Mouse (Mus musculus): Measurements from ENCODE around the gene Akna. TPM values are rescaled to one million over a fixed set of nuclear protein-coding genes. Genes with fewer than 3 reads are reported as not detected.
A peak's percentile ranks its signal among the peaks of the same experiment; 100 is the strongest.

The Akna gene
- total and polyA plus RNA-seq, 3 experiments, result 6.5 to 37.5 (median 28.0) TPM

- TF ChIP-seq MEF2A (IDR thresholded peaks at IDR 0.05; ENCODE audit: borderline replicate concordance, low read depth, low read length), result no peak; the same call in 1 of the 2 replicates
- TF ChIP-seq MAFK (IDR thresholded peaks at IDR 0.05; ENCODE audit: insufficient replicate concordance, low read length), result no peak
- no peak for TF ChIP-seq PAX5 (IDR thresholded peaks at IDR 0.05; ENCODE audit: low read length)
- no peak for TF ChIP-seq HCFC1 (IDR thresholded peaks at IDR 0.05; ENCODE audit: low read depth, low read length)
- no peak for TF ChIP-seq CHD2 (IDR thresholded peaks at IDR 0.05; ENCODE audit: low read length)
- TF ChIP-seq RAD21 (IDR thresholded peaks at IDR 0.05; ENCODE audit: low read depth, low read length), result no peak
- TF ChIP-seq USF2 (conservative IDR thresholded peaks at IDR 0.05; ENCODE audit: low read depth, low read length), result no peak
- TF ChIP-seq NELFE (IDR thresholded peaks at IDR 0.05; ENCODE audit: low read depth, low read length), result peak; percentile 33; the same call in 1 of the 2 replicates
- peak; percentile 60 for TF ChIP-seq POLR2A (IDR thresholded peaks at IDR 0.05; ENCODE audit: low read depth, low read length)
- TF ChIP-seq SMC3 (IDR thresholded peaks at IDR 0.05; ENCODE audit: low read depth, low read length), result no peak
- peak; percentile 76 for TF ChIP-seq BHLHE40 (IDR thresholded peaks at IDR 0.05; ENCODE audit: low read depth, low read length)
- TF ChIP-seq MAZ (IDR thresholded peaks at IDR 0.05; ENCODE audit: low read depth, low read length), result no peak
Measured at GRCm38 (mm10) chr4:63404205-63404604, 1.1 kb upstream of the Akna start (continued).

GRCm38 (mm10) chr4:63402558-63402957, 596 bp downstream of the Akna start:
- TF ChIP-seq ETS1 (conservative IDR thresholded peaks at IDR 0.05; ENCODE audit: low read depth, low read length) (0 out of 2 replicates have a peak, but pooled peaks have one; percentile 11), IRF4 (IDR thresholded peaks at IDR 0.05; ENCODE audit: low read depth, low read length) (no peak), CHD2 (IDR thresholded peaks at IDR 0.05; ENCODE audit: low read length) (0 out of 2 replicates have a peak, but pooled peaks have one; percentile 1), MAZ (IDR thresholded peaks at IDR 0.05; ENCODE audit: low read depth, low read length) (peak; percentile 28; the same call in 1 of the 2 replicates), SMC3 (IDR thresholded peaks at IDR 0.05; ENCODE audit: low read depth, low read length) (no peak), ELF1 (IDR thresholded peaks at IDR 0.05; ENCODE audit: low read depth, low read length) (peak; percentile 3; the same call in 1 of the 2 replicates), MEF2A (IDR thresholded peaks at IDR 0.05; ENCODE audit: borderline replicate concordance, low read depth, low read length) (no peak), SIN3A (IDR thresholded peaks at IDR 0.05; ENCODE audit: low read length) (peak; percentile 42; the same call in 1 of the 2 replicates), UBTF (IDR thresholded peaks at IDR 0.05; ENCODE audit: low read depth, low read length) (0 out of 2 replicates have a peak, but pooled peaks have one; percentile 21)
- peaks cover 82% of the 10 kb centered on the region for H3K79me2 ChIP-seq (replicated peaks; ENCODE audit: control insufficient read depth, extremely low read depth, insufficient read depth, poor library complexity, severe bottlenecking)
- peak overlapping the region; percentile 97 for H3K9ac ChIP-seq (ENCODE audit: insufficient read depth, low read depth)
- peak overlapping the region; percentile 69 to 77 (median 70) for H3K4me3 ChIP-seq (replicated peaks in 1 of 3; ENCODE audit: low read depth in 2 of 3, low read length in 2 of 3, poor library complexity in 1 of 3)
- peak; percentile 29 for DNase-seq (ENCODE audit: extremely low read depth)
- H3K9me3 ChIP-seq (replicated peaks; ENCODE audit: low read length), result peaks cover 11% of the 10 kb centered on the region
- dilution Hi-C loops (cut with MboI; ENCODE audit: extremely low pct_ligation_motif_present, extremely low pct_unique_long_range_greater_than_20kb, low sequenced_read_pairs) (no loop called here), in situ Hi-C loops (cut with MboI; ENCODE audit: low pct_ligation_motif_present, low pct_unique_long_range_greater_than_20kb, low sequenced_read_pairs) (loop anchor here (10.0 to 25.0 kb wide), 4 partner anchors 48 to 535 kb away; partner anchors contain the start of genes Orm3 and Tnfsf8)
- H3K4me2 ChIP-seq (ENCODE audit: insufficient read depth, low read depth, poor library complexity, severe bottlenecking), result peak overlapping the region; percentile 85
- peak overlapping the region; percentile 95 for H3K27ac ChIP-seq (ENCODE audit: insufficient read depth, low read depth)
- peaks cover 38 to 85% of the 10 kb centered on the region in 2 experiments for H3K4me1 ChIP-seq (ENCODE audit: control insufficient read depth in 1 of 2, insufficient read depth in 2 of 2)
- H3K36me3 ChIP-seq (replicated peaks in 1 of 2; ENCODE audit: control insufficient read depth in 1 of 2, insufficient read depth in 1 of 2, low read length in 1 of 2), result peaks cover 16 to 31% of the 10 kb centered on the region in 2 experiments
- H3K27me3 ChIP-seq (replicated peaks), result no peaks in the 10 kb centered on the region

GRCm38 (mm10) chr4:63402056-63402455, 1.1 kb downstream of the Akna start:
- Histone ChIP-seq H3K9ac (ENCODE audit: insufficient read depth, low read depth) (peak overlapping the region; percentile 97), H3K27ac (ENCODE audit: insufficient read depth, low read depth) (peak overlapping the region; percentile 95)
- no peak for DNase-seq (ENCODE audit: extremely low read depth)

More at GRCm38 (mm10) chr4:63402056-63402455, 1.1 kb downstream of the Akna start:
- H3K4me3 ChIP-seq (replicated peaks in 1 of 3; ENCODE audit: low read depth in 2 of 3, low read length in 2 of 3, poor library complexity in 1 of 3), result peak overlapping the region; percentile 69 to 77 (median 70)
- no peaks in the 10 kb centered on the region for H3K27me3 ChIP-seq (replicated peaks)
- peak overlapping the region; percentile 85 for H3K4me2 ChIP-seq (ENCODE audit: insufficient read depth, low read depth, poor library complexity, severe bottlenecking)
- H3K36me3 ChIP-seq (replicated peaks in 1 of 2; ENCODE audit: control insufficient read depth in 1 of 2, insufficient read depth in 1 of 2, low read length in 1 of 2), result peaks cover 21 to 35% of the 10 kb centered on the region in 2 experiments
- peaks cover 38 to 85% of the 10 kb centered on the region in 2 experiments for H3K4me1 ChIP-seq (ENCODE audit: control insufficient read depth in 1 of 2, insufficient read depth in 2 of 2)
- H3K9me3 ChIP-seq (replicated peaks; ENCODE audit: low read length), result peaks cover 11% of the 10 kb centered on the region
- peaks cover 84% of the 10 kb centered on the region for H3K79me2 ChIP-seq (replicated peaks; ENCODE audit: control insufficient read depth, extremely low read depth, insufficient read depth, poor library complexity, severe bottlenecking)
- in situ Hi-C loops (cut with MboI; ENCODE audit: low pct_ligation_motif_present, low pct_unique_long_range_greater_than_20kb, low sequenced_read_pairs), result loop anchor here (10.0 to 25.0 kb wide), 4 partner anchors 47 to 535 kb away; partner anchors contain the start of genes Orm3 and Tnfsf8
- TF ChIP-seq POLR2A (IDR thresholded peaks at IDR 0.05; ENCODE audit: low read depth, low read length), result 0 out of 2 replicates have a peak, but pooled peaks have one; percentile 31
- TF ChIP-seq USF1 (IDR thresholded peaks at IDR 0.05; ENCODE audit: low read depth, low read length), result no peak
- TF ChIP-seq NRF1 (IDR thresholded peaks at IDR 0.05; ENCODE audit: low read depth, low read length), result peak; percentile 66
- TF ChIP-seq ZNF384 (IDR thresholded peaks at IDR 0.05; ENCODE audit: low read depth, low read length), result no peak
- TF ChIP-seq GABPA (IDR thresholded peaks at IDR 0.05; ENCODE audit: insufficient replicate concordance, low read depth, low read length), result no peak
- peak; percentile 54; the same call in 1 of the 2 replicates for TF ChIP-seq MXI1 (IDR thresholded peaks at IDR 0.05; ENCODE audit: low read depth, low read length)
- no peak for TF ChIP-seq CTCF (conservative IDR thresholded peaks at IDR 0.05 in 1 of 2, IDR thresholded peaks at IDR 0.05 in 1 of 2; ENCODE audit: low read depth in 2 of 2, low read length in 2 of 2)
- TF ChIP-seq SIN3A (IDR thresholded peaks at IDR 0.05; ENCODE audit: low read length), result peak; percentile 77; the same call in 1 of the 2 replicates
- TF ChIP-seq TCF12 (IDR thresholded peaks at IDR 0.05; ENCODE audit: low read depth, low read length), result no peak
- TF ChIP-seq MAZ (IDR thresholded peaks at IDR 0.05; ENCODE audit: low read depth, low read length), result no peak
- TF ChIP-seq CHD2 (IDR thresholded peaks at IDR 0.05; ENCODE audit: low read length), result 0 out of 2 replicates have a peak, but pooled peaks have one; percentile 17
- peak; percentile 63 for TF ChIP-seq BHLHE40 (IDR thresholded peaks at IDR 0.05; ENCODE audit: low read depth, low read length)
- dilution Hi-C loops (cut with MboI; ENCODE audit: extremely low pct_ligation_motif_present, extremely low pct_unique_long_range_greater_than_20kb, low sequenced_read_pairs), result no loop called here

Data from CH12.LX (cell line).